Mouse (Mus musculus): ENCODE measurements around the gene Sirt6. TPM values are rescaled to one million over a fixed set of nuclear protein-coding genes. Genes with fewer than 3 reads are reported as not detected.
"Not testable (repeated sequence)": the region's sequence is repeated elsewhere in the genome, so short reads cannot be mapped to it uniquely, and the experiment has no call there.

Sirt6 gene
- polyA plus RNA-seq (2012; rRNA removed): 8.1 and 9.0 TPM in 2 replicates
- 5.3 and 5.9 TPM in 2 replicates for polyA plus RNA-seq (2014; fragmentation: Nextera tagmentation; extraction: Ambion mirVana)

- H3K9ac ChIP-seq (replicated peaks): peak within 1 kb of the TSS; percentile 89
- 3% methylated on average over 40 of the region's 40 CpGs for whole genome bisulfite sequencing (ENCODE audit: insufficient replicate concordance)
- H3K27me3 ChIP-seq (ENCODE audit: control insufficient read depth, insufficient read depth, low read length): no peaks in the 10 kb centered on the region
- H3K9me3 ChIP-seq (ENCODE audit: control insufficient read depth, low read length): no peaks in the 10 kb centered on the region
- peak within 1 kb of the TSS; percentile 88 for H3K27ac ChIP-seq
- H3K4me1 ChIP-seq (replicated peaks; ENCODE audit: control insufficient read depth in 2 of 2, insufficient read depth in 2 of 2, low read length in 1 of 2): peaks cover 10 to 18% of the 10 kb centered on the region in 2 experiments
- DNase-seq (ENCODE audit: low read depth in 3 of 3, low spot score in 3 of 3): peak; percentile 89 to 90 (median 89)
- ATAC-seq (ENCODE audit: insufficient read depth): peak; percentile 92
- H3K4me2 ChIP-seq (ENCODE audit: low read depth): peak within 1 kb of the TSS; percentile 93
- peak within 1 kb of the TSS; percentile 70 to 90 for H3K4me3 ChIP-seq (ENCODE audit: insufficient read depth in 1 of 2, low read depth in 2 of 2, low read length in 2 of 2)
- H3K36me3 ChIP-seq (replicated peaks; ENCODE audit: control insufficient read depth, insufficient read depth, low read depth): no peaks in the 10 kb centered on the region
- TF ChIP-seq EP300 (IDR thresholded peaks at IDR 0.05; ENCODE audit: low read depth) (peak; percentile 69; the same call in 1 of the 2 replicates), CTCF (IDR thresholded peaks at IDR 0.05; ENCODE audit: low read depth) (no peak)
Measured at GRCm38 (mm10) chr10:81626994-81627835, at the start of gene Sirt6. Gene Sirt6, minus strand, starts transcription at chr10:81627797.

GRCm38 (mm10) chr10:81656174-81656573, 28.6 kb upstream of the Sirt6 start:
- ATAC-seq (ENCODE audit: insufficient read depth): no peak
- Histone ChIP-seq H3K4me3 (ENCODE audit: insufficient read depth in 1 of 2, low read depth in 2 of 2, low read length in 2 of 2) (no peak overlapping the region), H3K9me3 (ENCODE audit: control insufficient read depth, low read length) (peaks cover 2% of the 10 kb centered on the region; the same call in 1 of the 2 replicates), H3K4me1 (replicated peaks; ENCODE audit: control insufficient read depth in 2 of 2, insufficient read depth in 2 of 2, low read length in 1 of 2) (no peaks in the 10 kb centered on the region), H3K27me3 (ENCODE audit: control insufficient read depth, insufficient read depth, low read length) (no peaks in the 10 kb centered on the region), H3K36me3 (replicated peaks; ENCODE audit: control insufficient read depth, insufficient read depth, low read depth) (peaks cover 2% of the 10 kb centered on the region; the same call in 1 of the 2 replicates), H3K9ac (replicated peaks) (no peak overlapping the region), H3K4me2 (ENCODE audit: low read depth) (no peak overlapping the region), H3K27ac (no peak overlapping the region)
- no peak for DNase-seq (ENCODE audit: low read depth in 3 of 3, low spot score in 3 of 3)
- 80% methylated on average over 2 of the region's 2 CpGs for WGBS (ENCODE audit: insufficient replicate concordance)
- TF ChIP-seq CTCF (IDR thresholded peaks at IDR 0.05; ENCODE audit: low read depth) (no peak), EP300 (IDR thresholded peaks at IDR 0.05; ENCODE audit: low read depth) (no peak)

GRCm38 (mm10) chr10:81655178-81655577, 27.6 kb upstream of the Sirt6 start:
- H3K4me2 ChIP-seq (ENCODE audit: low read depth): no peak overlapping the region
- no peak for ATAC-seq (ENCODE audit: insufficient read depth)
- H3K9me3 ChIP-seq (ENCODE audit: control insufficient read depth, low read length): peaks cover 2% of the 10 kb centered on the region; the same call in 1 of the 2 replicates
- peaks cover 2% of the 10 kb centered on the region; the same call in 1 of the 2 replicates for H3K36me3 ChIP-seq (replicated peaks; ENCODE audit: control insufficient read depth, insufficient read depth, low read depth)
- no peak overlapping the region for H3K27ac ChIP-seq
- peaks cover 0 to 5% of the 10 kb centered on the region in 2 experiments; a peak in 3 of 4 replicates for H3K4me1 ChIP-seq (replicated peaks; ENCODE audit: control insufficient read depth in 2 of 2, insufficient read depth in 2 of 2, low read length in 1 of 2)
- no peak for DNase-seq (ENCODE audit: low read depth in 3 of 3, low spot score in 3 of 3)
- H3K27me3 ChIP-seq (ENCODE audit: control insufficient read depth, insufficient read depth, low read length): no peaks in the 10 kb centered on the region
- no peak overlapping the region for H3K4me3 ChIP-seq (ENCODE audit: insufficient read depth in 1 of 2, low read depth in 2 of 2, low read length in 2 of 2)
- no peak overlapping the region for H3K9ac ChIP-seq (replicated peaks)
- TF ChIP-seq CTCF (IDR thresholded peaks at IDR 0.05; ENCODE audit: low read depth) (no peak), EP300 (IDR thresholded peaks at IDR 0.05; ENCODE audit: low read depth) (no peak)
- 83% methylated on average over 10 of the region's 10 CpGs for WGBS (ENCODE audit: insufficient replicate concordance)

- not testable (repeated sequence) for H3K36me3 ChIP-seq (replicated peaks; ENCODE audit: control insufficient read depth, insufficient read depth, low read depth); H3K27ac ChIP-seq; H3K27me3 ChIP-seq (ENCODE audit: control insufficient read depth, insufficient read depth, low read length); H3K9me3 ChIP-seq (ENCODE audit: control insufficient read depth, low read length)
- Histone ChIP-seq H3K9ac (replicated peaks) (peak within 1 kb of the TSS; percentile 76), H3K4me2 (ENCODE audit: low read depth) (peak within 1 kb of the TSS; percentile 74), H3K4me3 (ENCODE audit: insufficient read depth in 1 of 2, low read depth in 2 of 2, low read length in 2 of 2) (peak within 1 kb of the TSS; percentile 62 to 81), H3K4me1 (replicated peaks; ENCODE audit: control insufficient read depth in 2 of 2, insufficient read depth in 2 of 2, low read length in 1 of 2) (peaks cover 0 to 11% of the 10 kb centered on the region in 2 experiments; a peak in 3 of 4 replicates)
- 2% methylated on average over 34 of the region's 52 CpGs for WGBS (ENCODE audit: insufficient replicate concordance)
- peak; percentile 83 to 89 (median 87) for DNase-seq (ENCODE audit: low read depth in 3 of 3, low spot score in 3 of 3)
- peak; percentile 94 for ATAC-seq (ENCODE audit: insufficient read depth)
Measured at GRCm38 (mm10) chr10:81648803-81649775, 21.5 kb upstream of the Sirt6 start, which contains the start of gene Gm10778. Gene Gm10778, plus strand, starts transcription at chr10:81649059.

All from liver, embryonic 14.5 days (tissue).